Mouse (Mus musculus) embryo, embryonic 10 days (tissue): ENCODE results near the gene D17H6S53E.
A peak's percentile ranks its signal among the peaks of the same experiment; 100 is the strongest.

Source experiments
- DNase-seq: peaks from one replicate; pipeline ENCODE4 v3.0.0-alpha.2; 2015; ENCODE audit warnings: low spot score

D17H6S53E gene

DNA sequence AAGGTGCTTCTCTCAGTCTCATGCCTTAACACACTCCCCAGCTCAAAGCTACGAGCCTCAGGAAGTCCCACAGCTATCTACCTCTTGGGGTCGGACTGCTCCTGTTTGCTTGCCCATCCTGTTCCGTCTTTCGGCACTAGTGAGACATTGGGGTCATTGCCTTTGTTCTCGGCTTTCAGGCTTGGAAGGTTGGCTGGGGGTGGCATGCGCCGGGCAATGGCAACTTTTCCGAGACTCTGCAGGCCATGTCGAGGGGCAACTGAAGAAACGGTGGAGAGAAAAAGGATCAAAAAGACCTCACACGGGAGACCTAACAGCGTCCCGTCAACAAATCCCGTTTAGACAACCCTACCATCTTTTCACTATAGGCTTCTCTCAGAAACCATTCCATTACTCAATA lies 35.9 kb downstream of the D17H6S53E start:
- DNase-seq: no peak

DNA sequence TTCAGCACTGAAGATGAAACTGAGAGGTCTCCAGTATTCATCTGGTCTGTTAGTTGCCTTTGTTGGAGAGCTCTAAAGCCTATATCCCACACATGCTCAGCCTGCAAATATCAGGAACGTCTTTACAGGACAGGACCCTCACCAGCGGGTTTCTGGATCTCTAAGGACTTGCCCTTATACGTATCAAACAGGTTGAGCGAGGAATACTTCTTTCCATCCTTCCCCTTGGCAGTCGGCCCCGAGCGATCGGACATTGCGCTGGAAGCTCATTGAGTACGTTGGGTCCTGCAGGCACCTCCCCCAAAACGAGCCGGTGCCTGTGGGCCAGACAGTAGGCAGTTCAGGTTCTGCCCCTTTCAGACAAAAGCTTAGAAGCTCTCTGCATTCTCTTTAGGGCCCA lies 36.6 kb downstream of the D17H6S53E start:
- DNase-seq: no peak

DNA sequence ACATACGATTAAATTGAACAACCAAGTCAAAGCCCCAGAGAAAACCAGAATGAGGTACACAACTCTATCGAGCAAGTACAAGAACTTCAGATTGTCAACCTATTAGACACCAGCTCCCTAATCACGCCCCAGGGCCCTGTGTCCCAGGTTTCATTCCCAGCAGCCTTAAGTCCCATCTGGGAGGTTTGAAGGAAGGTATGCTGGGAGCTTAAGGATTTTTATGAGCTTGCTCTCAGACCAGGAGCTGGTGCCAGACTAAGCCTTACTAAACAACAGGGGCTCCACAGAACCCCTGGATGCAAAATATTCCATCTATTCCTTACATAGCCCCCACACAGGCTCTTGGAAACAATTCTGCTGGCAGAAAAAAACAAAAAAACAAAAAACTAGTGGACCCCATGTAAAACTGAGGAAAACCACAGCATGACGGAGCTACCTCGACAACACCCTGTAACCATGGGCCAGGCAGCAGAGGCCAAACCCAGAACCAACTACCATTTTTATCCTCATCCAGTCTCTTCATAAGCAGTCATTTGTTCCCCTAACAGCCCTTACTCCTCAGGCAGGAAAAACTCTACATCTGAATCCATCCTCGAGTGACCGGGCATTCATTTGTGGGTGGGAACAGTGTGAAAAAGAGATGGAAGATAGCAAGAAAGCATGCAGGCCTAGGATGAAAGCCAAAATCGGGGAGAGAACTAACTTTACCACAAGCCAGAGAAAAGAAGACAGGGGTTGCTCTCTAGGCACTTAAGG lies 37.3 kb downstream of the D17H6S53E start:
- DNase-seq: no peak

DNA sequence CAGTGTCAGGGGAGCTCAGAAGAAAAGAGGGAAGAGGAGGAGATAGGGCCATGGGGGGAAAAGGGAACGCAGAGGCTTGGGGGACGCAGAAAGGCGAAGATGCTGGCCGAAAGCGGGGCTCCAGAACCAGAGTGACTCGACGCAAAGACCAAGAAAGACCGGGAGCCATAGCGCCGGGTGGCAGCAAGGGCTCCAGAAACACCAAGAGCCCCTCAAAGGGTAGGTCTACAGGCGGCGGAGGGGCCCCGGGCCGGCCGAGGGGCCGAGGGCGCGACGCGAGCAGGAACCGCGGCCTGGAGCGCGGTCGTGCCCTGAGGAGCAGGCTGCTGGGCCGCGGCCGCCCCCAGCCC lies 38.0 kb downstream of the D17H6S53E start:
- no peak for DNase-seq

DNA sequence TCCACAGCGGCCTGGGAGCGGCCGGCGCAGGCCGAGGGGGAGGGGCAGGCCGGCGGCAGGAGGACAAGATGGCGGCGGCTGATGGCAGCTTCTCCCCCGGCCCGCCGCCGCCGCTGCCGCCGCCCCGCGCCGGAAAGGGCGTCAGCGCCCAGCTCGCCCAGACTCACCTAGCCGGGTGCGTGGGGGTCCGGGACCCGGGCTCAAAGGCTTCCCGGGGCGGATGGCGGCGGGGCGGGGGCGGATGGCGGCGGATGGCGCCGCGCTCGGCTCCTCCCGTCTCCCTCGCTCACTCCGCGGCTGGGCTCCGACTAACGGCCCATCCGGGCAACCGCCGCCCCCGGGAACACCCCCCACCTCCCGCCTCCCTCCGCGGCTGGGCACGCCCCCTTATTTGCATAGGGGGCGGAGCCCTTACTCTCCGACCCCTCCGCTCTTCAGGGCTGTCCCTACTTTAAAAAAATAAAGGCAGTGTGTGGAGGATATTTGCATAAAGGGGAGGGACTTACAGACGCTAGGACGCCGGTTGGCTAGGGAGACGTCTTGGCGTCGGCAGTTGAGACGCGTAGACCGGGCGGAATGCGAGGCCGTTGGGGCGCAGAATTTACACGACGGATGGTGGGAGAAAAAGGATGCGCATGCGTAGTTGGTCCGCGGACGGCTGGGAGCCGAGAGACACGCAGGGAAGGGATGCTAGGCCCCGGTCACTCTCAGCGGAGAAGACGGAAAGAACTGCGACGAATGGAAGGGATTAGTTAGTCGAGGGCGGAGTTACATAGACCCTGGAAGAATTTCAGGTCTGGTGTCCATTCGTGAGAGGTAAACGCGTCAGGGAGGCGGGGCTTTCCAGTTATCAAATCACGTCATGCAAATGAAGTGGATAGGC lies 38.6 kb downstream of the D17H6S53E start, which contains the start of gene Prrc2a:
TSS of gene Prrc2a (minus strand) at position 330 of the 883 bp plus-strand sequence.
- peak; percentile 100 for DNase-seq

DNA sequence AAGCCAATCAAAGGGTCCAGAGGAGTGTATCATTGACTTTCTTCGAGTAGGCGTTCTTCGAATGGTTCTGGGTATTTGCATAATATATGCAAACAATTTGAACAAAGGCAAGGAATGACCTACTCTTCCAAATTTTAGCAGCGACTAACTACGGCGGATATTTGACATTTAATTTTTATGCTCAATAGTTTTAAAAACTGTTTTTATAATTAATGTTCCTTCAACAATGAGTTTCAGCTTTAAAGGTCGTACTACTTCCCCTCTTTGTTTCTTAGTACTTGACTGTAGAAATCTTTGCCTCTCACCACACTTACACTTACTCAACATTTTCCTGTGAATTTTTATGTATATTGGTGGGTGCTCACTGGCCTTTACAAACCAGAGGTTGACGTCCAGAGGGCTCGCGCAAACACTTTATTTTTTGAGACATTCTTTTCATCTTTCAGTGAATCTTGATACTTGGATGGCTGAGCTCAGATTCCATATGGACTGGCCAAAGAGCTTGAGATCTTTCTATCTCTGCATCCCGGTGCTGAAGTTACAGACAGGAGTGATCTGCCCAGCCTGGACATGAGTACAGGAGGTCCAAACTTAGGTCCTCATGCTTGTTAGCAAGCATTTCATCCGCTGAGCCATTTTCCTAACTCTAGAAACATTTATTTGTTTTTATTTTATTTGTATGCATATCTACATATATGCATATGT lies 39.4 kb downstream of the D17H6S53E start:
- no peak for DNase-seq

DNA sequence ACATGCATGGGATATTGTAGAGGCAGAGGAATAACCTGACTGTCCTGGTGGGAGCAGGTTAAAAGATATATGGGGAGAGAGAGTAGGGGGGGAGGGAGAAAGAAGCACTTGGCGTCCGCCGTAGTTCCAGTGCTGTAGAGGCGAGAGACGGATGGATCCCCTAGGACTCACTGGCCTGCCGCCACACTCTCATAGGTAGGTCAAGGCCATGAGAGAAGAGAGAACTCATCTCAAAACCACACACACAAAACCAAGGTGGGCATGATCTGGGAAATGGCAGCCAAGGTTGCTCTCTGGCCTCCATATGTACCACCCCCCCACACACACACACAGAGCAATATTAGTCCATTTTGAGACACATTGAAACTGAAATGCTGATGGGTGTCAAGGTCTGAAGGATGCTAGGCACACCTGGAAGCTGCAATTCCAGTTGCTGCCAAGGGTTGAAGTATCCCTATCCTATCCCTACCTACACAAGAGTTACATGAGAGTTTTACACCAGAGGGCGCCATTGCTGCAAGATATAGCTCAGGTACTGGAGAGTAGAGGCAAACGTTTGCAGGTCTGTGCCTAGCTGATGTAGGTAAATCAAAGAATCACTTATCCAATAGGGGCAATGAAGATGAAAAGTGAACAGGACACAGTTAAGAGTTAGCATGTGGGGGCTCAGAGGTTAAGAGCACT lies 40.3 kb downstream of the D17H6S53E start:
- peak; percentile 87 for DNase-seq

DNA sequence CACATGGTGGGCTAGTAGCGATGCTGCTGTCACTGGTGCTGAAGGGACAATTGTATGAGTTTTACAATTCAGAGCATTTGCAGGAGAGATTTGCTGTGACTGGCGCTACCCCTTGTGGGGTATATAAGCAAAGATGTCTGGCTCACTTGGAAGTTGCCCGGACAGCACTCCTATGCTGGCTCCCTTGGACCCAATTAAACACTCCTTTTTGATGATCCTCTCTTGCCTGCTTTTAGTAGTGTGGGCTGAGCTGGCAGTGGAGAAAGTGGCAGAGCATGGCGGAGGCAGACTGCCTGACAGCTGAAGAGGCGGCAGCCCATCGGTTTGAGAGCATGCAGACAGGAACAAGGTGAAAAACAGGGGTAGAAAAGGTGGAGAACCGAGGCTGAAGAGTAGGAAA lies 41.6 kb downstream of the D17H6S53E start:
- DNase-seq: no peak

DNA sequence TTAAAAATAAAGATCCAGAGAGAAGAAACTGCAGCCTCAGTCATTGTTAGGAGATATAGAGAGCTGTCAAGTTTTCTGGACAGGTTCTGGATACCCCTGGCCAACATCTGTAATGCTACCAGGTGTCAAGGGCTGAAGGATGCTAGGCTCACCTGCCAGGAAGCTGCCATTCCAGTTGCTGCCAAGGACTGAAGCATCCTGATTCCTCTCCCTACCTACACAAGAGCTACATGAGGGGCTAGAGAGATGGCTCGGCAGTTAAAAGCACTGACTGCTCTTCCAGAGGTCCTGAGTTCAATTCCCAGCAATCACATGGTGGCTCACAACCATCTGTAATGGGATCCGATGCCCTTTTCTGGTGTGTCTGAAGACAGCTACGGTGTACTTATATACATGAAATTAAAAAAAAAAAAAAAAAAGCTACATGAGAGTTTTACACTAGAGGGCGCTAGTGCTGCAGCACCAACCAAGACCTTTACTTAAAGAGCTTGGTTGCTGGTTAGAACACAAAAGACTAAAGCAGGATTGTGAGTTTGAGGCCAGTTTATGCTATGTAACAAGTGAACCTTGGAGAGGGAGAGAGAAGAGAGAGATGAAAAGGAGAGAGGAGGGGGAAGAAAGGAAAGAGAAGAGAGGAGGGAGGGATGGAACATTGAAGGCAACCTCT lies 42.5 kb downstream of the D17H6S53E start:
- peak; percentile 79 for DNase-seq

DNA sequence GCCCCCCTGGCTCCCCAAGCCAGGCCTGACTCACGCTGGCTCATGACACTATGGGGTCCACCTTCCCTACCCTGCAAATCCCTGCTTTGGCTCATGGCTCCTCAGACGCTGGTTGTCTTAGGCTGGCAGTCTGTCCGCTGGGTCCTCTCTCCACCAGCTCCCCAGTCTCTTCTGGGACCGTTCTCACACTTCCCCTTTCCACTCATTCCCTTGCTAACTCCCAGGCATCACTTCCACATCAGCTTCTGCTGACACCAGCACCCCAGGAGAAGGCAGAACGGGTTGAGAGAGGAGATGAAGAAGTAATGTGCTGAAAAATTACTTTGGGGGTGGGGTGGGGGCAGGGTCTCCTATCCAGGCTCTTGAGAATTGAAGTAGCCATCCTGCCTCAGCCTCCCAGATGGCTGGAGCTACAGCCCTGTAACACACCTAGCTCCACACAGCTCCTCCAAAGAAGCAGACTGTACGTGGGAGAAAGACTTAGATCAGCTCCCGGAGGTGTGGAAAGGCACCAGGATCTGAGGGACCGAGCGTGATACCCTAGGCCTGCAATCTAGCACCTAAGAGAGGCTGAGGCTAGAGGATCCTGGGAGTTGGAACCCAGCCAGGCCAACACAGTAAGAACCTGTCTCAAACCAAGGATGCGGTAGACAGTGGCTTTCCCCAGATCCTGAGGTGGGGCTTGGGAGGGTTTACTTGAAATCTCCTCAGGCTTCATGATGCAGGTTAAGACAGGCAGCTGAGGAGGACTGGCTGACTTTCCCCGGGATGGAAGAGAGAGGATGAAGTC lies 46.5 kb downstream of the D17H6S53E start:
- no peak for DNase-seq

DNA sequence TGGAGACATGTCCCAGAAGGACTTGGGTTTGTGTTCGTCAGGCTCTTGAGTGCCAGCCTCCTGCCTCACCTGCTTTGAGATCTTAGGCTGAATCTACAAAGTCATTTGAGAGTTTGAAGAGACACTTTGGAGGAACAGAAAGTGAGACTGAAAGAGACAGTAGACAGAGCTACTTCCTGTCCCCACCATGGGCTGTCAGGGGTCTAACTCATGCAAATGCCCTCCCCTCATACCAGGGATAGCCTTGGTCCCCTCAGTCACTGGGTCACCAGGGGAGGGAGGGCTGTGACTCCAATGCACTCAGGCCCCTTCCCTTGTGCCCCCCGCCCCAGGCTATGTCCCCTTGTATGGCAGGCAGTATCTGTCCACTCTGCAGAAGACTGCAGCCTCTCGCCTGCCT lies 47.2 kb downstream of the D17H6S53E start:
- no peak for DNase-seq

DNA sequence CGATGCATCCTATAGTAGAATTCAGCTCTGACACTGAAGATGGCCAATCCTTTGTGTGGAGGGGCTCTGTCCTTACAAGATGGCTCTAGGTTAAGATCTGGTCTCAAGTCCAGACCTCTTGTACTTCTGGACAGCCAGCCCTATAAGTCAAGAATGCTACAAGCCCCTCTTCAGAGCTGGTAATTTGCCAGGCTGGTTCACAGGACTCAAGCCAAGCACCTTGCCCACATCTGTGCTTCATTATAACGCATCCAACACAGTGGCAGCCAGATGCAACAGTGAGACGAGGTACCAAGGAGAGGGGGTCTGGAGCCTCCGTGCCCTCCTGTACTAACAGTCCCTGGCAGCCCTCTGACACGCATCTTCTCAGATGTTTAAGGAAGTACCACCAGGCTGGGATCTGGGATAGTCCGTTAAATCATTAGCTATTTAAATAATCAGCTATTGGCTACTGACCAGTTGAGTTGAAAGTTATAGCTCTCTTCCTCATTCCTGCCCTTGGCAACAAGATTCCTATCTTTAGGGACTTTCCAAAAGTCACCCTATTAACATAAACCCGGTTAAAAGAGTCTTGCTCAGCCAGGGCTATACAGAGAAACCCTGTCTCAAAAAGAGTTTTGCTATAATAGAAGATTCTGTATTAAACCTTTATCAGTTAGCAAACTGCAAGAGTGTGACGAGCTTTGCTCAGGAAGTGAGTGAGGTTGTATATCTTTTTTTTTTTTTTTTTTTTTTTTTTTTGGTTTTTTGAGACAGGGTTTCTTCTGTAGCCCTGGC lies 48.2 kb downstream of the D17H6S53E start:
- DNase-seq: no peak

DNA sequence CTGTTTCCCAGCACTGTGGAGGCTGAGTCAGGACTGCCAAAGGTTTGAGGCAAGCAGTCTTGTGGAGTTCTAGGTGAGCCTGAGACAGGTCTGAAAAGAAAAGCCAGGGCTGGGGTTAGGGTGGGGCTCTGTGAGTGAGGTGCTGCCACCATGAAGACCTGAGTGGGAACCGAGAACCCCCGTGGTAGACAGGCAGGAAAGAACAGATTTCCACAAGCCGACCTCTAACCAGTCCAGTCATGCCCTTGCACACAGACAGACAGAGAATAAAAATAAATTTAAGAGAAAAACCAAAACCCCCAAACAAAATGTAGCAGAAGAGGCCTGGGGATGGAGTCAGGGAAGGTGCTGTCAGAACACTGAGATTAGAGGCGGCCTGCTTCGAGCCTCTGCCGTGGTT lies 49.2 kb downstream of the D17H6S53E start:
- DNase-seq: no peak

DNA sequence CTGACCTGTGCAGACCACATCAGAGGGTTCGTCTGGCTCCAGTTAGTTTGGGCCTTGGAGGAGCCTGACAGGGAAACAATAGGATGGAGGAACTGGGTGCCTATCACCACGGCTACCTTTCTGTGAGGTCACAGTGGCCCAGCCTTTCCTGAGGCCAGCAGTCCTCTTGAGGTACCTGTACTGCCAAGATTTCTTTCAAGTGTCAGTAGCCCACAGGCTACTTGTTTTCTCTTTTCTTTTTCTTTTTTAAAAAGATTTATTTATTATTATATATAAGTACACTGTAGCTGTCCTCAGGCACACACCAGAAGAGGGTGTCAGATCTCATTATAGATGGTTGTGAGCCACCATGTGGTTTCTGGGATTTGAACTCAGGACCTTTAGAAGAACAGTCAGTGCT lies 49.8 kb downstream of the D17H6S53E start, which contains the start of gene Aif1:
TSS of gene Aif1 (minus strand) at position 101 of the 400 bp plus-strand sequence.
- no peak for DNase-seq
